Mouse (Mus musculus) spleen, adult 2 months (tissue): ENCODE results near the gene Zfp429.

Experiments used
- CTCF ChIP-seq: fragments of 200-500 bp; IDR thresholded peaks from 2 replicates; pipeline ENCODE4 v1.5.1; 2011; ENCODE audit warnings: mild to moderate bottlenecking, inconsistent platforms; ENCODE audit not compliant: insufficient read depth, insufficient read length, insufficient replicate concordance; ENCODE audit errors: extremely low read depth
- POLR2A ChIP-seq: fragments of 200-500 bp; IDR thresholded peaks from 2 replicates; pipeline ENCODE4 v1.6.1; 2011; ENCODE audit warnings: low read depth, low read length, inconsistent platforms

DNA sequence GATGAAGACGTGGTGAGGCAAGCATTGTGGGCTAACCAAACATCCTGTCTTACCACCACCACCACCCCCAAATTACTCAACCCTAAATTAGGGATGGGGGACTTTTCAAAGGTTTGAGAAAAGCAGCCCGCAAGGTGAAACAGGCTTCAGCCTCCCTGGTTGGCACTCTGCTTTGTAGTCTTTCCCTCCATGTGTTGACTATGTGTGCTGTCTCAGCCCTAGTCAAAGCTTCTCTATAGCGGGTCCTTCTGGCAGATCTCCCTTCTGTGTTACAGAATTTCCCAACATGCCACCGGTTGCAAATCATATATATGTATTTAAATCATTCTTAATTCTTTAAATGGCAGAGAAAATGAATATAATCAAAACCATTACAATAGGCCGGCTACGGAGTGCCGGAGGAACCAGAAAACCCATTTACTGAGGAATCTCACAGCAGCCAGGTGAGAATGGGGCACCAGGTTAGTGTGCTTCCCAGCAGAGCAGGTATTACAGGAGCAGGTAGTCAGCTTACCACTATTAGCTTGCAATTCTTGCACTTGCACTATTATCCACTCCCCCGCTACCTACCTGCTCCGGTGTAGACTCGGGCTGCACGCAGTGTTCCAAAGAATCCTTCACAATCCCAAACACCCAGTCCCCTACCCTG, 21.1 kb upstream of the Zfp429 start:
- TF ChIP-seq CTCF (no peak), POLR2A (no peak)
